Mouse (Mus musculus) adrenal gland, postnatal 36 days (tissue): ENCODE measurements around the gene Tmem147. TPM values are rescaled to one million over a fixed set of nuclear protein-coding genes. Genes with fewer than 3 reads are reported as not detected.

ENCODE experiments used
- DNase-seq, 2 experiments: peaks; one replicate each; pipeline ENCODE4 v3.0.0; 2021; ENCODE audit warnings: mixed read lengths in 1 of 2
- total RNA-seq, 2 experiments: library from RNA; stranded (reverse); gene quantifications; 2 replicates each; pipeline ENCODE4 v1.2.3; 2021

Tmem147 gene
- total RNA-seq, 2 experiments from 2014 or later = 229 to 231 TPM

DNA sequence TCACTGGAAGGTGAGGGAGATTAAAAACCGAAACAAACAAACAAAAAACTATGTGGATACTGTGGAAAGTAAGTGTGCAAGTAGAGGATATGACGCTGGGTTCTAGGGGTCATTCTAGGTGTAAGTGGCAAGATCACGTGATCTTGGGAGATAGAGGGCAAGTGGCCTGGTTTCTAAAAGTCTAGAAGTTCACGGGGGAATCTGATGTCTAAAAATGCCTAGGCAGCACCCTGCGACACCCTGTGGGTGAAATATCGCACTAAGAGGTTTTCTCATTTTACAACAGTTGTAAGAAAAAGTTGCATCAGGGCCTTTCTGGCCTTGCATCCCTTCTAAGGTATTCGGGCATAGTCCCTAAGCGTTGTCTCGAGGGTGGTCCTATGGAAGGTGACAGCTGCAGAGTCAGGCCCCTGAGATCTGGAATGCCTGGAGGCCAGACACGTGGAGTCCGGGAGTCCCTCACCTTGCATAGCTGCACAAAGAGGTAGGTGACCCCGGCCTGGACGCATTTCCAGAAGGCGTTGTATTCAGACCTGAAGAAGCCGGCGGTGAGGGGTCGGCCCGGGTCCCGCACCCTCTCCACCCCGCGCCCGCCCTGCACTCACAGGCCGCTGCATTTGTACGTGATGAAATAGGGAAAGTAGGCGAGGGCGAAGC lies 473 bp downstream of the Tmem147 start:
- peak in 1 of 2 experiments; percentile 35 for DNase-seq

DNA sequence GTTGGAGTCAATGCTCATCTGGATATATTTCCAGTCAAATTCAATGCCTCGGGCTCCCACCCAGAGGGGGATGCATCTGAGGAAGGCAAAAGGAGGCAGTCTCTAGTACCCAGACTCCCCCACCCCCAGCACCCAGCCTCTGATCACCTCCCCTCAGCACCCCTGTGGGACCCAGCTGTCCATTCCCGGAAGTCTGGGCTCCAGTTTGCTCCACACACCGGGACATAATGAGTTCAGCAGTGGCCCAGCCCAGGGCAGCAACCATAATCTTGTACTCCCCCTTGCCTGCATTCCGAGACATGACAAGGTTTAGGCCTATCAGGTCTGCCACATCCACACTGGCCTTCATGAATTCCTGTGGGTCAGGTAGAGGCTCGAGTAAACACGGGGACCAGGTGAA lies 1.1 kb downstream of the Tmem147 start:
- DNase-seq = no peak

DNA sequence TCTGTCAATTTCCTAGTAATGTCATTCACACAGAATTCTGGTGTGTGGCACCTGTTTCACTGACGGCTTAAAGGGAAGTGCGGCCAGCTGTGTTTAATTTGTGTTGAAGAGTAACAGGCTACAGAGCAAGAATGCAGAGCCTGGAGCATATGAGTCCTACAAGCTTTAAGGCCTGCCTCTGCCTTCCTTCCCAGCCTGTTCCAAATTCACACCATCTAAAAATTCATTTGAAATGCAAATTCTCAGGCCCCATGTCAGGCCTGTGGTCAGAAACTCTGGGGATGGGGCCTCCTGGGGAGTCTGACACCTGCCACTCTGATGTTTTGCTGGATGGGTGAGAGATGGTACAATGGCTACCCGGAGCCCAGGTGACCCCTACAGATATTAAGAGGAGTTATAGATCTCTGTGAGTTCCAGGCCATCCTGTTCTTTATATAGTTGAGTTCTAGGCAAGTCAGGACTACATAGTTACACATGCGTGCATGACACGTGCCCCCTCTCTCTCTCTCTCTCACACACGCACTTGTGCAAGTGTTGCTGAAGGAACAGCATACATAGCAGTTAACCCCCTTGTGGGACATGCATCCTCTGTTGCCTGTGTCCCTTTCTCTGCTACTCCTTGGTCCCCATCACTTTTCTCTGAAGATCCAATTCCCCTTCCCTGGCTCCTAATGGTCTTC lies 5.9 kb downstream of the Tmem147 start:
- DNase-seq = no peak

DNA sequence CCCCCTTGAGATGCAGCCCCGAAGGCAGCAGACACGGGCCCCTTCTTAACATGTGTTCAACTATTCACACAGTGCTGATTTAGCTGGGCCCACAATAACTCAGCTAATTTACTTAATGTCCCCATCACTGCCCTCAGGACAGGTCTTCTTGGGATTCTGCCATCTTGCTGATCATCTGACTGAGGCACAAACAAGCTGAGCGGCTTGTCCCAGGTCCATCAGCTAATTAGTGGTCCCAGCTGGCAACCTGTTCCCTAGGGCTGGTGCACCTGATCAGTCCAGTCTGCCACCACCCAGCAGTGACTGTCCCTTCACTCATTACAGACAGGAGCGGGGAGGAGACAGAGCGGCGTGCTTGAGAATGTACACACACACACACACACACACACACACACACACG lies 8.1 kb downstream of the Tmem147 start:
- no peak for DNase-seq

DNA sequence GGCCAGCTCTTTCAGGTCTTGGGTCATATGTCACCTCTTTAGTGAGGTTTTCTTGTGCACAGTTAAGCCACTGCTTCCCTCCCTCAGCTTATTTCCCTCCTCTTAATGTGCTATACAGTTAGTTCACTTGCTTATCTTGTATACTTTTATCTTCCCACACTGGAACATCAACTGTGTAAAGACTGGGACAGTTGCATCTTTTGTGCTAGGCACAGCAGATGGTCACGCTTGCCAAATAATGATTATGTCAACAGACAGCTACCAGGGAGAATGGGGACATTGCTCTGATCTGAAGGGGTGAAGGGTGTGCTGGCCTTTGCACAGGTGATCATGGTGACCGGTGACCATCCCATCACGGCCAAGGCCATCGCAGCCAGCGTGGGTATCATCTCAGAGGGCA lies 9.7 kb downstream of the Tmem147 start:
- DNase-seq = no peak

DNA sequence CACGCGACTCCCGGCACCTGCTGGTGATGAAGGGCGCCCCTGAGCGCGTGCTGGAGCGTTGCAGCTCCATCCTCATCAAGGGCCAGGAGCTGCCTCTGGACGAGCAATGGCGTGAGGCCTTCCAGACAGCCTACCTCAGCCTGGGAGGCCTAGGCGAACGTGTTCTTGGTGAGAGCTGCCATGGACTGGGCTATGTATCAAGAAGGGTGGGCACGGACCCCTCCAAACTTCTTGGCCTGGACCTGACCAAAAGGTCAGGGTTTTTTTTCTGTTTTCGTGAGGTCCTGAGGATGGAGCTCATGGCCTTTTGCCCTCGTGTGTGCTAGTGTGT lies 11.7 kb downstream of the Tmem147 start:
- DNase-seq = no peak

DNA sequence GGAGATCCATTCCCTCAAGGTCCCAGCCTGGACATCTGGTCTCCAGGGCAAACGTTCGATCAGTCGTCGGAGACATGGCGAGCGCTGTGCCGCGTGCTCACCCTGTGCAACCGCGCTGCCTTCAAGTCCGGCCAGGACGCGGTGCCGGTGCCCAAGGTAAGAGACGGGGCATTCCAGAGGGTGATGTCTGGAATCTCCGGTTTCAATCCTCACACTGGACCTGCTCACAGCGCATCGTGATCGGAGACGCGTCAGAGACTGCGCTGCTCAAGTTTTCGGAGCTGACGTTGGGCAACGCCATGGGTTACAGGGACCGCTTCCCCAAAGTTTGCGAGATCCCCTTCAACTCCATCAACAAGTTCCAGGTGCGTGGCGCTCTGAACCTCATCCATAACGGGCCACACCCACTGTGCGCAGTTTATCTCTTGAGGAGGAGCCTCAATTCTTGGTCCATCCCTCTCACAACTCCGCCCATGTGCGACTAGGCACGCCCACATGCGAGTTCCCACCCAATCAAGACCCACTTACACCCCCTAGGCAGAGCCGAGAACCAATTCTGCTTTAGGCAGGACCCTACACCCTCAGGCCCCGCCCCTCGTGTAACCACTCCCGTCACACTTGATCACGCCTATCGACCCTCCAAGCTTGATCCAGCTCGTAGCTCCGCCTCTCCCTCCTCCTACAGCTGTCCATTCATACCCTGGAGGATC lies 12.2 kb downstream of the Tmem147 start:
- DNase-seq = peak; percentile 91 to 94

DNA sequence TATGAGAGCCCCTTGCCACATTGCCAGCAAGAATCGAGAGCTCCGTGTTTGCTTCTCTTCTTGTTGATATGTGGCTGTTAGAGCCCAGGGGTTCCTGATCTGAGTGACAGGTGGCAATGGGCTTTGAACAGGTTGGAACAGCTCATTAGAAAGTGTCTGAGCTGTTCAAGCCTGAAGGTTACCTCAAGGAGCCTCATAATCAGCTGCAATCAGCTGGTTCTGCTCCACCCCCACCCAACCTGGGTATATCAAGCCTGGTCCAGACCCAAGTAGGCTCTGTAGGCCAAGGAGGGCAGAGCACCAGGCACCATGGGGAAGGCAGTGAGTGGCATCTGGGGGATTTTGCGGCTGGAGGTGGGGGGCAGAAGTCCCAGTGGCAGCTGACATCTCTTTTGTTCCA lies 17.4 kb downstream of the Tmem147 start, which contains the start of gene Atp4a:
Gene Atp4a, plus strand, starts transcription at position 268 of the 400 bp plus-strand sequence.
- DNase-seq = no peak

DNA sequence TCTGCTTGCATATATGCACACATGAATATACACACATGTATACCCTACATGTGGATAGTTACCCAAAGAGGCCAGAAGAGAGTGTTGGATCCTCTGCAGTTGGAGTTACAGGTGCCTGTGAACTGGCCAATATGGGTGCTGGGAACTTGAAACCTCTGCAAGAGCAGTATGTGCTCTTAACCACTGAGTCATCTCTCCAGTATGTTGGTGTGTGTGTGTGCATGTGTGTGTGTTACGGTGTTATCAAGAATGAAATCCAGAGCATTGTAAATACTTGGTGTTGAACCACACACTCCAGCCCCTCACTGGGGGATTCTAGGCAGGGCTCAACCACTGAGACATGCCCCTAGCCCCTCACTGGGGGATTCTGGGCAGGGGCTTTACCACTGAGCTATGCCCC lies 21.9 kb downstream of the Tmem147 start:
- no peak for DNase-seq

DNA sequence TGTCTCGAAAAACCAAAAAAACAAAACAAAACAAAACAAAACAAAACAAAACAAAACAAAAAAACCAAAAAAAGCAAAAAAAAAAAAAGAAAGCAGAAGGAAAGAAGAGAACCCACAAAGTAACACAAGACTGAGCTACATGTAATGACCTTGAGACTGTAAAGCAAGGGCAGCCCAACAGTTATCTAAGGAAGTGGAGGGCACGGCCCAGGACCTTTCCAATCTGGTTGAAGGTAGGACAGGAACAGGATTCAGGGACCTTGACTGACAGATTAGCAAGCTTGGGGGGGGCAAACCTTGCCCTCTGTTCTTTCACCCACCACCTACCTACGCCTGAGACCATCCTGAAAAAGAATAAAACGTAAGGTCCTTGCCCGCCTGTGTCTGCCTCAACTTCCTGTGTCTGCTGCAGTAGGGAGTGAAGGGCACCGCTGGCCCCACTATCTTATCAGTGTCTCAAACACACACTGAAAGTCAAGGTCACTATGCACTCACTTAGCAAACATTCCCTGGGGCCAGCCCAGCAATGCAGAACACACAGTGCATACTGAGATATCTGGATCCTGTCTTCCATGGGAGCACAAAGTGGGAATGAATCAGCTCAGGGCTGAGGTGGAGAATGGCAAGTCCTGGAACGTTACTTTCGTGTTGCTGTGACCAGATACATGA lies 23.0 kb downstream of the Tmem147 start:
- peak; percentile 73 to 75 for DNase-seq

DNA sequence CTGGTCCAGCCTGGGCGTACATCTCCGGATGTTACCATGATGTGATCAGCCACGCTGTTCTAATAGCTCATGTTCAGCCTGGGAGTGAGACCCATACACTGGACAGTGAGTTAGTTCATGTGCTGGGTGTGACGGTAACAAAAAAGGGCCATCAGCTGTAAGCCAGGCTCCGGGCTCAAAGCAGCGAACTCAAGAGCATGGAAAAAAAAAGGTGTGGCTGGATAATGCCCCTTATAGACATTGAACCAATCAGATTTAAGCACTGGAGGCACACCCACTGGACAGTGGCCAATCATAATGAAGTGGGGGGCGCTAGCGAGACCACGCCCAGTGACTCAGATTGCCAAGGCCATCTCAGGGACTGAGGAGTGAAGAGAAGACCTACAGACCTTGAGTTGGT lies 30.8 kb downstream of the Tmem147 start, which contains the start of gene 2200002J24Rik:
Gene 2200002J24Rik, plus strand, starts transcription at position 338 of the 400 bp plus-strand sequence.
- peak; percentile 84 to 88 for DNase-seq

DNA sequence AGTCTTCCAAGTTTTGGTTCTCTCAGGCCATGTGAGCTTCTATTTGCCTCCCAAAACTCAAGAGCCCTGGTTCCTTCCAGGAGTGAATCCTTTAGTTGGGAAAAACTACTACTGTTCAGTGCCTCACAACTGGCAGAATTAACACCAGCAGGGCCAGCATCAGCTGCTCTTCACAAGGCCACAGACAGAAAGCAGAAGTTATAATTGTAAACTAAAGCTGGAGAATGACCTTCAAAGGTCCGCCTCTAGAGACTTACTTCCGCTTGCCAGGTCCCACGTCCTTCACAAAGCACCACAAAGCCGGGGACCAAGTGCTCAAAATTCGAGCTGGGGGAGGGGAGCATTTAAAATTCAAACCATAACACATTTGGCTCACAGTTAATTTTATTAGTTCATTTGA lies 31.2 kb downstream of the Tmem147 start:
- peak; percentile 24 to 46 for DNase-seq

DNA sequence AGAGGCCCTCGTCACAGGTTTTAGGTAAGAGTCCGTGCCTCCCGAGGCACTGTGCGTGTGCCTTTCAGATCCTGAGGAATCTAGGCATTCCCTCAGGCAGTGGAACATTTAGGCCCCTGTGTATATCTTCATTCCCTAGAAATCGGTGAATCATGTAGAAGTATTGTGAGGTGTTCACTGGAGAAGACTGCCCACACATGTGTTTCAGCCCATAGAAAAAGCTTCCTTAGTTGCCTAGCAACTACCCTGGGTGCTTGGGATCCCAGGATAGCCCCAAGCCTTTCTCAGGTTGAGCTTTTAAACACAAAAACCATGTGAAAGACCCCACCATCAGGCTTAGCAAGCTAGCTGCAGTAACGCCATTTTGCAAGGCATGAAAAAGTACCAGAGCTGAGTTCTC lies 41.0 kb downstream of the Tmem147 start:
- DNase-seq = no peak

DNA sequence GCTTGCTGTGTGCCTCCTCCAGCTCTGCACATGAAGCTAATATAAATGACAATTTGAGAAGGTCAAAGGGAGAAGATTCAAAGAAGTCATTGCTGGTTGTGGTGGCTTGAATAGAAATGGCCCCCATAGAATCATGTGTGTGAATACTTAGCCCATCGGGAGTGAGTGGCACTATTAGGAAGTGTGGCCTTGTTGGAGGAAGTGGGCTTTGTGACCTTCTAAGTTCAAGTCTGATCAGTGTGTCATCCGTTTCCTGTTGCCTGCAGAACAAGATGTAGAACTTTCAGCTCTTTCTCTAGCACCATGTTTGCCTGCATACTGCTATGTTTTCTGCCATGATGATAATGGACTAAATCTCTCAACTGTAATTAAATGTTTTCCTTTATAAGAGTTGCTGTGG lies 45.9 kb downstream of the Tmem147 start:
- no peak for DNase-seq

DNA sequence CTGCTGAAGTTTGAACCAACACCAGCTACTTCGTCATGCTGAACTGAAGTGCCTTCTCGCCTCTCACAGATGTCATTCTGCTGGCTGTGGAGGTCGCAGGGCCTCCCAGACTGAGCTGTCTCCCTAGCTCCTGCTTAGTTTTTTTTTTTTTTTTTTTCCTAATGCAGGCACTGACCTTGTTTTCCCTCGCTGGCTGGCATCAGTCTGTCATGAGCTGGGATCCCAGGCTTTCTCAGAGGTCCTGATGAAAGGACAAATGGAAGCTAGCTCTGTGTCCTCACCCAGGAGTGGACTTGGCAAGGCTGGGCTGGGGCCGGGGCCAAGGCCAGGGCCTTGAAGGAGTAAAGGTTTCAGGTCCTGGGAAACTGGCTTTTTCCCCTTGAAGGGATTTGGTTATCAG lies 47.4 kb downstream of the Tmem147 start:
- DNase-seq = peak; percentile 40 to 49

DNA sequence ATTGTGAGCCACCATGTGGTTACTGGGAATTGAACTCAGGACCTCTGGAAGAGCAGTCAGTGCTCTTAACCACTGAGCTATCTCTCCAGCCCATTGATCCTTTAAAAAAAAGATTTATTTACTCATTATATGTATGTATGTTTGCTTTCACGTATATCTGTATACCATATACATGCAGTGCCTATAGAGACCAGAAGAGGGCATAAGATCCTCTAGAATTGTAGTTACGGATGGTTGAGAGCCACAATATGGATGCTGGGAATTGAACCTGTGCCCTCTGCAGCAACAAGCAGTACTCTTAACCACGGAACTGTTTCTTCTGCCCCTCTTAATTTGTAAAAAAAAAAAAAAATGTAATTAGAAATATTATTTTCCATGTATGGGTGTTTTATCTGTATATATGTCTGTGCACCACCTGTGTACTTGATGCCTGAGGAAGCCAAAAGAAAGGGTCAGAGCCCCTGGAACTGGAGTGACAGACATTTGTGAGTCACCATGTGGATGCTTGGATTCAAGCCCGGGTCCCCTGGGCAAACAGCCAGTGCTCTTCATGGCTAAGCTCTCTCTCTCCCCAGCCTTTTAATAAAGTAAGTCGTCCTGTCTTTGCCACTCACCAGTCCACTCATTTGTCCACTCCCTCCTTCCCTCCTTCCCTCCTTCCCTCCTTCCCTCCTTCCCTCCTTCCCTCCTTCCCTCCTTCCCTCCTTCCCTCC lies 50.9 kb downstream of the Tmem147 start:
- DNase-seq = peak; percentile 89 to 90

Other genes starting within 250 kb of the Tmem147 start
- under 1 TPM in 1 of 2 experiments, not detected in 1; 0.53 TPM for gene Prodh2, start 235.9 kb downstream of the Tmem147 start, total RNA-seq
- gene Arhgap33, start 194.5 kb downstream of the Tmem147 start, total RNA-seq = 1 to 10 TPM; 2.5 to 2.9 TPM
- gene Hspb6, start 177.4 kb downstream of the Tmem147 start, total RNA-seq = 10 to 100 TPM; 27.1 to 28.3 TPM
- gene Proser3, start 177.2 kb downstream of the Tmem147 start, total RNA-seq = 1 to 10 TPM; 7.8 to 8.5 TPM
- gene Lin37, start 169.7 kb downstream of the Tmem147 start, total RNA-seq = 10 to 100 TPM; 46.2 to 55.4 TPM
- gene U2af1l4, start 166.2 kb downstream of the Tmem147 start, total RNA-seq = 10 to 100 TPM; 68.8 to 70.8 TPM
- 1 to 10 TPM; 3.5 to 6.7 TPM for gene Gm49396, start 166.2 kb downstream of the Tmem147 start, total RNA-seq
- gene Psenen, start 165.9 kb downstream of the Tmem147 start, total RNA-seq = 100 to 1,000 TPM; 141 to 163 TPM
- gene Igflr1, start 164.1 kb downstream of the Tmem147 start, total RNA-seq = 1 to 10 TPM; 2.0 to 3.2 TPM
- 10 to 100 TPM; 38.5 to 44.5 TPM for gene Kmt2b, start 140.8 kb downstream of the Tmem147 start, total RNA-seq
- gene Zbtb32, start 130.6 kb downstream of the Tmem147 start, total RNA-seq = under 1 TPM in 1 of 2 experiments, not detected in 1; 0.72 TPM
- under 1 TPM in 1 of 2 experiments, not detected in 1; 0.43 TPM for gene Upk1a, start 116.7 kb downstream of the Tmem147 start, total RNA-seq
- gene Cox6b1, start 103.4 kb downstream of the Tmem147 start, total RNA-seq = 1,000 to 10,000 TPM; 1,179 to 1,185 TPM
- gene Etv2, start 93.7 kb downstream of the Tmem147 start, total RNA-seq = not detected
- 10 to 100 TPM; 83.0 to 88.1 TPM for gene Rbm42, start 79.2 kb downstream of the Tmem147 start, total RNA-seq
- 10 to 100 TPM; 10.1 to 10.5 TPM for gene Haus5, start 64.5 kb downstream of the Tmem147 start, total RNA-seq
- not detected for gene Pmis2, start 57.9 kb downstream of the Tmem147 start, total RNA-seq
- 1 to 10 TPM; 4.8 to 6.3 TPM for gene 2200002J24Rik, start 30.6 kb downstream of the Tmem147 start, total RNA-seq
- gene Atp4a, start 17.3 kb downstream of the Tmem147 start, total RNA-seq = 1 to 10 TPM; 3.1 to 5.9 TPM
- gene Gapdhs, start 14.1 kb upstream of the Tmem147 start, total RNA-seq = under 1 TPM in 1 of 2 experiments, not detected in 1; 0.26 TPM
- gene Sbsn, start 21.9 kb upstream of the Tmem147 start, total RNA-seq = 100 to 1,000 TPM; 326 to 370 TPM
- 1 to 10 TPM; 2.4 to 2.5 TPM for gene Dmkn, start 34.2 kb upstream of the Tmem147 start, total RNA-seq
- 1 to 10 TPM in 1 of 2 experiments, not detected in 1; 2.8 TPM for gene Krtdap, start 58.4 kb upstream of the Tmem147 start, total RNA-seq
- 1 to 10 TPM; 1.7 to 2.9 TPM for gene Ffar2, start 94.2 kb upstream of the Tmem147 start, total RNA-seq
- gene Ffar3, start 126.6 kb upstream of the Tmem147 start, total RNA-seq = under 1 TPM in 1 of 2 experiments, not detected in 1; 0.33 TPM
- gene Ffar1, start 132.0 kb upstream of the Tmem147 start, total RNA-seq = not detected
- gene Cd22, start 150.8 kb upstream of the Tmem147 start, total RNA-seq = under 1 TPM; 0.56 TPM
- under 1 TPM; 0.20 to 0.46 TPM for gene Mag, start 185.3 kb upstream of the Tmem147 start, total RNA-seq
- 10 to 100 TPM in 1 of 2 experiments, not detected in 1; 11.7 TPM for gene Hamp2, start 195.1 kb upstream of the Tmem147 start, total RNA-seq
- 10 to 100 TPM in 1 of 2 experiments, not detected in 1; 23.5 TPM for gene Hamp, start 214.5 kb upstream of the Tmem147 start, total RNA-seq
- 100 to 1,000 TPM; 112 to 141 TPM for gene Usf2, start 227.3 kb upstream of the Tmem147 start, total RNA-seq
- gene Lsr, start 243.9 kb upstream of the Tmem147 start, total RNA-seq = 10 to 100 TPM in 1 of 2 experiments, 1 to 10 TPM in 1; 6.1 to 14.6 TPM
- under 1 TPM; 0.30 to 0.96 TPM for gene Fam187b, start 244.2 kb upstream of the Tmem147 start, total RNA-seq